Mouse (Mus musculus) heart, adult 18-20 months (tissue): ENCODE results near the gene Kif16b. TPM values are rescaled to one million over a fixed set of nuclear protein-coding genes. Genes with fewer than 3 reads are reported as not detected.

Experiments
- DNase-seq, 2 experiments: peaks; one replicate each; pipeline ENCODE4 v3.0.0; 2021 to 2022; ENCODE audit warnings: mixed read lengths in 1 of 2
- total RNA-seq, 2 experiments: library from RNA; stranded (reverse); gene quantifications; 2 replicates each; pipeline ENCODE4 v1.2.3; 2021

The Kif16b gene
- total RNA-seq, 2 experiments from 2014 or later, result 35.6 to 36.6 TPM

GRCm38 (mm10) chr2:142651591-142651990 is 249.7 kb downstream of the Kif16b start:
- peak; percentile 13 to 14 for DNase-seq

GRCm38 (mm10) chr2:142648023-142648453 is 253.3 kb downstream of the Kif16b start:
- DNase-seq, result no peak

- DNase-seq, result no peak
Measured at GRCm38 (mm10) chr2:142646863-142647262, 254.5 kb downstream of the Kif16b start.

- DNase-seq, result peak; percentile 22 to 31
Measured at GRCm38 (mm10) chr2:142641766-142642165, 259.6 kb downstream of the Kif16b start.

GRCm38 (mm10) chr2:142635606-142636304 is 265.6 kb downstream of the Kif16b start:
- DNase-seq, result no peak

GRCm38 (mm10) chr2:142633996-142634559 is 267.3 kb downstream of the Kif16b start:
- no peak for DNase-seq

GRCm38 (mm10) chr2:142629523-142630312 is 271.6 kb downstream of the Kif16b start:
- DNase-seq, result no peak

GRCm38 (mm10) chr2:142625756-142626155 is 275.6 kb downstream of the Kif16b start:
- no peak for DNase-seq

- no peak for DNase-seq
Measured at GRCm38 (mm10) chr2:142625101-142625500, 276.2 kb downstream of the Kif16b start.

GRCm38 (mm10) chr2:142624254-142624653 is 277.1 kb downstream of the Kif16b start:
- no peak for DNase-seq

- DNase-seq, result no peak
Measured at GRCm38 (mm10) chr2:142621152-142621551, 280.2 kb downstream of the Kif16b start.

GRCm38 (mm10) chr2:142619926-142620325 is 281.4 kb downstream of the Kif16b start:
- DNase-seq, result no peak

- DNase-seq, result no peak
Measured at GRCm38 (mm10) chr2:142614535-142614934, 286.8 kb downstream of the Kif16b start.

GRCm38 (mm10) chr2:142612359-142612953 is 288.9 kb downstream of the Kif16b start:
- no peak for DNase-seq

- peak; percentile 12 to 26 for DNase-seq
Measured at GRCm38 (mm10) chr2:142611113-142611512, 290.2 kb downstream of the Kif16b start.

GRCm38 (mm10) chr2:142610206-142610605 is 291.1 kb downstream of the Kif16b start:
- no peak for DNase-seq

GRCm38 (mm10) chr2:142608778-142609177 is 292.6 kb downstream of the Kif16b start:
- no peak for DNase-seq

- no peak for DNase-seq
Measured at GRCm38 (mm10) chr2:142604762-142605161, 296.6 kb downstream of the Kif16b start.

- DNase-seq, result no peak
Measured at GRCm38 (mm10) chr2:142603210-142603609, 298.1 kb downstream of the Kif16b start.

- DNase-seq, result no peak
Measured at GRCm38 (mm10) chr2:142599235-142599634, 302.1 kb downstream of the Kif16b start.

GRCm38 (mm10) chr2:142596176-142597170 is 304.9 kb downstream of the Kif16b start:
- DNase-seq, result no peak
